Mouse (Mus musculus): ENCODE measurements around the gene Tmem45a.

- no peak for TF ChIP-seq POLR2A (IDR thresholded peaks at IDR 0.05; ENCODE audit: borderline replicate concordance, low read depth, low read length)
- TF ChIP-seq CTCF (IDR thresholded peaks at IDR 0.05; ENCODE audit: low read depth, low read length), result no peak
Measured at GRCm38 (mm10) chr16:56908986-56909385, 23.0 kb upstream of the Tmem45a start.

Measured in bone marrow macrophage, adult 2 months (primary cell).